Mouse (Mus musculus): ENCODE data around the gene Ccdc154. TPM values are rescaled to one million over a fixed set of nuclear protein-coding genes. Genes with fewer than 3 reads are reported as not detected.
"Not testable (repeated sequence)": the region's sequence is repeated elsewhere in the genome, so short reads cannot be mapped to it uniquely, and the experiment has no call there.

Ccdc154 gene
- total RNA-seq (2021): under 1 TPM in 1 of 2 experiments, not detected in 1; 0.16 TPM

DNA sequence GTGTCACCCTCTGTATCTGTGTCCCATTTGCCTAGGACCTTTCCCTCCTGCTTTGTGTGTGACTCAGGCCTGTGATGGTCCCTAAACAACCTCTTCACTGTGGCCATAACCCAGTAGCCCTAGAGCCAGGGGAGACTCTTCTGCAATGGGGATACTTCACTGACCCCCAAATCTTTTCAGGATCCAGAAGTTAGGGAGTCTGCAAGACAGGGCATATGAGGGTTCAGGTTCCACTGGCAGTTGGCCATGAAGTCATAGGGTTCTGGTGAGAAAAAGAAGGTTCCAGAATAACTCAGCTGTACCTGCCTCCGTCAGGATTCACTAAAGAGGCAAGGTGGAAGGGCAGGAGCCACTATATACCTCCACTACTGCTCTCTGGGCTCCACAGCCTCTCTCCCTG lies at the start of gene Ccdc154:
Ccdc154 (plus strand) TSS at position 301 of the 400 bp plus-strand sequence.
- intact Hi-C loops (cut with DNase I): no loop called here

DNA sequence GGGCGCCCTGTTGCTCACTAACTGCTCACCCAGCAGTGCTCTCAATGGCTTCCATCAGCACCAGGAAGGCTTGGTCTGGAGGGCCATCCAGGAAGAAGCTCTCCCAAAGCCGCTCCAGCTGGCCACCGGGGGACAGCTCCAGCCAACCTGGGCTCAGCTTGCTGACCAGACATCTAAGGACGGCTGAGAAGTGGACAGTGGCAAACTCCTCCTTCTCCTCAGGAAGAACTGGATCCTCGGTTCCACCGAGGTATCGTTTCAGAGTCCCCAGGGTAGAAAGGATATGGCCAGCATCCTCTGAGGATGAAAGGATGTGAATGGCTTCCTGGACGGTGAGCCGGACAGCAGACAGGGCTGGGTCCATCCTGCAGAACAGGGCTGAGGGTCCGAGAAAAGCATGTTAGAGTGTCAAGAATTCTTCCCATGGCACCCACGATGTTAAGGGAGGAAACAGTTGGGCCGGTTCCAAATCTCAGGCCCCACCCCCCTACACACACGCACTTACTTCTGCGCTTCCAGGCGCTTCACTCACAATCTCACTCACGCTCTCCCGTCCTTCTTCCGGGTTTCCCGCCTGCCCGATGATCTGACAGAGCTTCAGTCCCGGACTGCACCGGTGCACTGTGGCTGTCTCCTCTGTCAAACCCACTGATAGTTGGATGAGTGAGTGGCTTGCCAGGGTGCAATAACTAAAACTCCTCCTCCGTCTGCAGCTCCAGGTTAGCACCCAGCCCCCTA lies 47.2 kb upstream of the Ccdc154 start:
- DNase-seq: peak; percentile 14
- intact Hi-C loops (cut with DNase I): no loop called here

More for the DNA sequence above, at the start of gene Ccdc154:
- DNase-seq: no peak

DNA sequence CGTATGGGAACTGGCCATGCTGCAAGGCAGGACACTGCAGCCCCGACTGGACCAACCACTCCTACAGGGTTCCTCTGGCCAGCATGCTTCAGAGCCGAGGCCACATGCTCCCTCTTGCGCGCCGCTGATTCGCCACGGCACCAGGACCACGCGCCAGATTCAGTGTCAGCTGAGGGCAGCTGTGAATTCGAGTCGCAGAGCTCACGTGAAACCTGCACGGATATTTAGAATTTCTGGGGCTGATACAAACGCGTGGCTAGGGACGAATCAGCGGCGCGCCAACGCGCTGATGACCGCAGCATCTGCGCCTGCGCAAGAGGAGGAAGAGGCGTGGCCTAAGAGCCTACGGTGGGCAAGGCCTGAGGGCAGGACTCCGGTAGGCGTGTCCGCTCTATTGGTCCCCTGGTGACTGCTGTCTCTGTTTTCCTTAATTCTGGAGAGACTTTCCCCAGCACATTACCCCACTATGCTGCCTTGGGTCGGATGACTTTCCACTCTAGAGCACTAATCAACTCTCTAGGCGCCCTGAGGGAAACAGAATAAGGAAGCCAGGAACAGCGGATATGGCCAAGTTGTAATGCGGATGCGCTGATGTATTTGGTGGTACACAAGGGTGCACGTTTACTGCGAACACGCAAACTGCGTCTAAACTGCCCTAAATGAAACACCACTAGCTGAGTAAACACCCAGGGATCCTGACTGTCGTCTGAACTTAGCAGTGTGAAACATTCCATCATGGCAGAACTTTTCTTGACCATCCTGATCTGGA lies 46.4 kb upstream of the Ccdc154 start, which contains the start of gene Telo2:
Telo2 (minus strand) TSS at position 304 of the 769 bp plus-strand sequence.
- peak; percentile 94 for DNase-seq
- intact Hi-C loops (cut with DNase I): no loop called here

DNA sequence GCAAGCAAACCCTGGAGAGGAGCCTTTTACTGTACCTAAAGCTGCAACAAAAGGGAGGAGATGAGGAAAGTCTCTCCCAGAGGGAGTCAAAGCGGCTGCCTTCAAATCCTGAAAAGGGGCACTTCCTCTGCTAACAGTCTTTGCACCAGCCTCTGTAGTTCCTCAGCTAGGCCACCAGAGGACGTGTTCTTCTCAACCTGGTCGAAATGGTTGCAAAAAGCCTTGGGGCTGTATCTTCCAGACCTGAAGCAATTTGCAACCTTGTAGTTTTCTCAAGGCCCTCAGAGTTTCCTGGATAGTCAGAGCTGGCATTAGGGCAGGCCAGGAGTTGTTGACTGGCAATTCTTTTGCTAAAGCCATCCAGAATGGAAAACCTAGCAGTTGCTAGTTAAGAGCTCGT lies 45.0 kb upstream of the Ccdc154 start:
- DNase-seq: no peak
- intact Hi-C loops (cut with DNase I): no loop called here

DNA sequence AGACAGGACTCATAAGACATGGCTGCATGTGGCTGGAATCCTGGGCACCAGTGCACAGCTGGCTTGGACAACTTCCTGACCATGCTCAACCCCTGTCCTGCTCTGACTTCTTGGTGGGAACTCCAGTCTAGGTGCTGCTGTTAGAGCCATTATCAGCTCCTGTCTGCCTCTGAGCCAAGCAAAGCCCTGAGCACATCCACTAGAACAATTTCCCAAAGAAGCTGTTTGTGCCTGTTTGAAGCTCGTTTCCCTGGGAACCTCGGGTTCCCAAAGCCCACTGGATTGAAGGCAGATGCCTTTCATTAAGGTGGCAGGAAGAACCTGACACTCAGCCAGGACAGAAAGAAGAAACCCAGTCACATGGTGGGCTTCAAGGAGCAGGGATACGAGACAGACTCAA lies 41.9 kb upstream of the Ccdc154 start, which contains the start of gene Ptx4:
Ptx4 (plus strand) TSS at position 355 of the 400 bp plus-strand sequence.
- intact Hi-C loops (cut with DNase I): no loop called here
- DNase-seq: no peak

DNA sequence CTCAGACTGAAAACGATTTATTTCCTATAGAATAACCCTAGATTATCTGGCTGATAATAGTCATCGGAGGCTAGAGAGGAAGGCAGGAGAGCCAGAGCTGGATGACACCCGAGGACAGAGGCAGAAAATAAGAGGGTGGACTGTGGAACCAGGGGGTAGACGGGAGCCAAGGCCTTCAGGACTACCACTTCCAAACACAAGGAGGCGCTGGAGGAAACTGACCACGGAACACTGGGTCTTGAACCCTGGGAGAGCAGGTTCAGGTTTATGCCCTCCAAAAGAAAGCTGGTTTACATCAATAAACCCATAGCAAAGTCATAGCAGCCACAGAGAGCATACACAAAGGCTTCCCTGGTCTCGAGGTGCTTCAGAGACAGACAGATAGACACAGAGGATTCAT lies 38.3 kb upstream of the Ccdc154 start:
- intact Hi-C loops (cut with DNase I): no loop called here
- no peak for DNase-seq

DNA sequence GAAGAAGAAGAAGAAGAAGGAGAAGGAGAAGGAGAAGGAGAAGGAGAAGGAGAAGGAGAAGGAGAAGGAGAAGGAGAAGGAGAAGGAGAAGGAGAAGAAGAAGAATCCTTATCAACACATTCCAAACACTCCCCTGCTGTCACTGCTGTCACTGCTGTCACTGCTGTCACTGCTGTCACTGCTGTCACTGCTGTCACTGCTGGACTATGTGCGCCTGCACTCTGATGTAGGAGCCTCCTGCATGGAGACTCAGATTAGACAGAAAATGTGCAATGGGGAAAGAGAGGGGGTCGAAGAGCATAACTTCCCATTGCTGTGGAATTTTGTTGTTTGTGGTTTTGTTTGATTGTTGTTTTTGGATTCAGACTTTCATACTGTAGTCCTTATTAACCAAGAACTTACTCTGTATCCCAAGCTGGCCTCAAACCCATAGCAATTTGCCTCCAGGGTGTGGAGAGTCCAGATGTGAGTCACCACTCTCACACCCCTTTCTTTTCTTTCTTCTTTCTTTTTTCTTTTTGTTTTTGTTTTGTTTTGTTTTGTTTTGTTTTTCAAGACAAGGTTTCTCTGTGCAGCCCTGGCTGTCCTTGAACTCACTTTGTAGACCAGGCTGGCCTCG lies 36.7 kb upstream of the Ccdc154 start:
- intact Hi-C loops (cut with DNase I); DNase-seq: not testable (repeated sequence)

DNA sequence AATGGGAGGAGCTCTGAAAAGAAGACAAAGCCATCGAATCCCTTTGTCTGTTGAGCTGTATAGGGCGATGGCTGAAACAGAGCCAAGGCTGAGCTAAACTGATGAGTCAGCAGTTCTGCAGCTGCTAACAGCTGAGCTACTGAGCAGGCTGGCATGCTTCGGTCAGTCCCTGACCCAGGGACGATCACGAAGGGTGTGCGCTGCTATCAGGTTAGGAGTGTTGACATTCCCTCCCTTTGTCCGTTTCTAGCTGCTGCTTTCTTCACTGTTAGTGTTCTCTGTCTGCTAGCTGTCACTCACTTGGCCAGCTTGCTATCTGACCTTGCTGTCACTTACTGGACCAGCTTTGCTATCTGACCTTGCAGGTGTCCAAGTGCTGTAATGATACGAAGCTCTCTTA lies 35.2 kb upstream of the Ccdc154 start:
- no peak for DNase-seq
- intact Hi-C loops (cut with DNase I): no loop called here

DNA sequence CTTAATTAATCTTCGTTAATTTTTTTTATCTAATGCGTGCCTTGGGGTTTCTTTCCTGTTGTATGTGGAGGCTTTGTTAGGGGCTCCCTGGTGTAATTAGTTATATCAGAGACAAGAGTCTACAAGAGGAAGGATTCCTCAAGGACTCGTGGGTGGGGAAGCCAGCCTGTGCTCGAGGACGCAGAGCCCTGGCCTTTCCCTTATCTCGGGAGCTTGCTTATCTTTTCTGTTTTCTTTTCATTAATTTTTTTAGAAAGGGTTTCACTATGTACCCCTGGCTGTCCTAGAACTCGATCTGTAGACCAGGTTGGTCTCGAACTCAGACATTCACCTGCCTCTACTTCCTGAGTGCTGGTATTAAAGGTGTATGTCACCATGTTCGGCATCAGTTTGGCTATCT lies 34.6 kb upstream of the Ccdc154 start:
- intact Hi-C loops (cut with DNase I): no loop called here
- DNase-seq: no peak

DNA sequence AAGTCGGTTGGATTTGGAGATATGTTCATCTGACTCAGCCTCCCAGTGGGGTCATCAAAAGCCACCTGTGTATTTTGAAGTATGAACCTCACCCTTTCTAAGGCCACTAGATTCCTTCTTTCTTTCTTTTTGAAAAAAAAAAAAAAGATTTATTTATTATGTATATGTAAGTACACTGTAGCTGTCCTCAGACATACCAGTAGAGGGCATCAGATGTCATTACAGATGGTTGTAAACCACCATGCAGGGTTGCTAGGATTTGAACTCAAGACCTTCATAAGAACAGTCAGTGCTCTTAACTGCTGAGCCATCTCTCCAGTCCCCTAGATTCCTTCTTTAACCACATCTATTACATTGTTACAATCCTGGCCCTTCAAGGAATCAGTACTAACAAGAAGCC lies 32.2 kb upstream of the Ccdc154 start:
- no peak for DNase-seq
- intact Hi-C loops (cut with DNase I): no loop called here

DNA sequence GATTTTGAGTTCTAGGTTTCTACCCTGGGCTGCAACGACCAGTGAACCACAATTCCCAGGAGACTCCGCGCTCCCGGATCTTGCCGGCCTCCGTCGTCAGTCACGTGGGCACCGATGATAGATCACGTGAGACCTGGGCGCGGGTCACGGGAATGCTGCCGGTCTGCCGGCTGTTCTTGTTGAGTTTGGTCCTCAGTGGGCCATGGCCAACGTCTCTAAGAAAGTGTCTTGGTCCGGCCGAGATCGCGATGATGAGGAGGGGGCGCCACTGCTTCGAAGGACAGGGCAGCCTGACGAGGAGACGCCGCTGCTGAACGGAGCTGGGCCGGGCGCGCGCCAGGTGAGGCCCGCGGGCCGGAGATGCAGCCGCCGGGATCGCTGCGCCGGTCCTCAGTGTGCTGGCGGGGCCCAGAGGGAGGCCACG lies 29.0 kb upstream of the Ccdc154 start, which contains the start of gene Clcn7:
Clcn7 (plus strand) TSS at position 117 of the 424 bp plus-strand sequence.
- intact Hi-C loops (cut with DNase I): no loop called here
- peak; percentile 96 for DNase-seq

DNA sequence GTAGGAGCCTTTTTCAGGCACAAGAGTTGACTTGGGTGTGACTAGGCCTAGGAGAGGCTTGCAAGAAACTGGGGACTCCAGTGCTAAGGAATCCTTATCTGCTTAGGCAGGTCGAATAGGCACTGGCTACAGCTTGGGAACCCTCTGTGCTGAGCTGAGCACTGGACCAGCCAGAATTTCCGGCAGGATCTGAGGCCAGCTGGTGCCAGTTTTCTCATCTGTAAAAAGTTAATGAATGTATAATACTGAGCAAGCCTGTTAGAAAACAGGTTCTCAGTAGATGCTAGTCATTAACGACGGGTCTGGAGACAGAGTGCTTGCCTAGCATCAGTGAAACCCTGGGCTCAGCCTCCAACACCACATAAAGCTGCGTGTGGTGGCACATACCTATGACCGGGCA lies 26.6 kb upstream of the Ccdc154 start:
- intact Hi-C loops (cut with DNase I): no loop called here
- no peak for DNase-seq

DNA sequence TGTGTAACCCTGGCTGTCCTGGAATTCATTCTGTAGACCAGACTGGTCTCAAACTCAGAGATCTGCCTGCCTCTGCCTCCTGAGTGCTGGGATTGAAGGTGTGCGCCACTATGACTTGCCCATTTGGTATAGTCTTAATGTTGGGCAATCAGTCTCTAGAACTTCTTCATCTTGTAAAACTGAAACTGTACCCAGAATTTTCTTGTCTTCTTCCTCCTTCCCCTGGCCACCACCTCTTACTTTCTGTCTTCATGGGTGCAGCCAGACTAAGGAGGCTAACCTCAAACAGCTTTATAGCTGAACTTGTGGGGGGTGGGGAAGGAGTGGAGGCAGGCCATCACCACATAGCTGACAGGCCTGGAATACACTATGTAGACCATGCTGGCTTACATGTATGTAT lies 23.5 kb upstream of the Ccdc154 start:
- no peak for DNase-seq
- intact Hi-C loops (cut with DNase I): no loop called here

DNA sequence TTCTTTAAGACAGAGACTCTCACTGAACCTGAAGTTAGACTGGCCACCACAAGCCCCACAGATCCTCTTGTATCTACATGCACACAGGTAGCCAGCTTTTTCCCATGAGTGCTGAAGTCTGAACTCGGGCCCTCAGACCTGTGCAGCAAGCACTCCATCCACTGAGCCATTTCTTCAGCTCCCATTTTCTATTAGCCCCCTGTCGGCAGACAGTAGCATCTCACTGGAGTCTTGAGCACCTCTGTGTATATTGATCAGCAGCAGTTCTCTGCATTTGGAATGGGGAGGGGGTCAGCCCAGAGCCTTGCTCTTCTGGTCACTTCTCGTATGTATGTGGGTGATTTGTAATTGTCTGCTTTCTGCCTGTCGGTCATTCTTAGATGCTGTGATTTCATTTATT lies 22.3 kb upstream of the Ccdc154 start:
- DNase-seq: no peak
- intact Hi-C loops (cut with DNase I): no loop called here

DNA sequence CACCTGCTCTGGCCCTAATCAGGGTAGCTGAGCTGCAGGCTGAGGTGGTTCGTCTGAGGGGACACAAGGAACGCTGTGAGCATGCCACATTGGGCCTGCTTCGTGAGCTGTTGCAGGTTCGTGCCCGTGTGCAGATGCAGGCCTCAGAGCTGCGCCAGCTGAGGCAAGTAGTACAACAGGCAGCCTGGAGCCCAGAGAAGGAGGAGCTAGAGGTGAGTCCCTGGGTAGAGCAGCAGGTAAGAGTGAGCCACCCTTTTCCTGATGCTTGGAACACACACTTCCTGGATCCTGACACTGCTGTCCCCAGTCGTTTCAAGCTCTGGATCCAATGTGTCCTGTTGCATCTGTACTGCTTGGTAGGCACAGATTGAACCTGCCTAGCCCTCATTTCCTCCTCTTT lies 1.1 kb downstream of the Ccdc154 start:
- DNase-seq: no peak
- intact Hi-C loops (cut with DNase I): no loop called here

DNA sequence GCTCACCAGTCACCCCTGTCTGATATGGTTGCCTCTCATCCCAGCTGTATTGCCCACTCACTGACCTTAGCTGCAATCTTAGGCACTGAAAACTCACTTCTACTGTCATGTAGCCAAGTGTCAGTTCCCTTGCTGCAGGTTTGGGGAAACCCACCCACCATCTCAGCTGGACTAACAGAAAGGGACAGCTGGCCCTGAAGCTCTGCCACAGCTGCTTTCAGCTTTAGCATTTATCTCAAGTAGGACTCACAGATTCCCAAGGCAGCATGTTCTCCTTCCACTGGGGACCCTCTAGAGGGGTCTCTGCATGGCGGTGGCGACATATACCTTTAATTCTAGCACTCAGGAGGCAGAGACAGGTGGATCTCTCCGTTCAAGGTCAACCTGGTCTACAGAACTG lies 2.5 kb downstream of the Ccdc154 start:
- intact Hi-C loops (cut with DNase I): no loop called here

DNA sequence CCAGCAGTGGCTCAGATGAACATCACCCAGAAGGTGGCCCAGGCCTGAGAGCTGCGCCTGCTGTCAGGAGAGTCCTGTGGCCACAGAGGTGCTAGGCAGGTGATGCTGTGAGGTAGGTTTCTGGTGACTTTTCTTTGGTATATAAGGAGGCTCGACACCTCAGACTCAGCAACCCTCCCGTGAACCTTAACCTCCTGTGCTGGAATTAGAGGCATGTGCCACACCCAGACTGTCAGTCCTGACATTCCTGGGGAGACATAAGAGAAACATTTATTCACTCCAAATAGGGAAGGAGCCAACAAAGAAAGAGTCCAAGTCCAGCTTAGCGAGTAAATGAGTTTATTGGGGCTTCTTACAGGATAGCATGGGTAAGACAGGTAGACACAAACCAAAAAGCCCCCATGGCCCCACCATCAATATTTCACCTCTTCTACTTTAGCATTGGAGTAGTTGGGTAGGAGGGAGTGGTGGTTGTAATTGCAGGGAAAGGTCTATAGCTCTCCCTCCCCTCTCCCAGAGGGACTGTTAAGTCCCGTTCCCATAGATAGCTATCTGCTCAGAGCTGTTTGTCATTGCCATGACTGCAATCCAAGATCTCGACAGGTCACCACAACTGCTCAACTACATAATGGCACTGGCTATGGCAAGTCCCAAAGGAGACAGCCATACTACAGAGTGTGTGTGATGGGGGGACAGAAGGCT lies 3.9 kb downstream of the Ccdc154 start:
- no peak for DNase-seq
- intact Hi-C loops (cut with DNase I): no loop called here

More for the DNA sequence above, 2.5 kb downstream of the Ccdc154 start:
- no peak for DNase-seq

DNA sequence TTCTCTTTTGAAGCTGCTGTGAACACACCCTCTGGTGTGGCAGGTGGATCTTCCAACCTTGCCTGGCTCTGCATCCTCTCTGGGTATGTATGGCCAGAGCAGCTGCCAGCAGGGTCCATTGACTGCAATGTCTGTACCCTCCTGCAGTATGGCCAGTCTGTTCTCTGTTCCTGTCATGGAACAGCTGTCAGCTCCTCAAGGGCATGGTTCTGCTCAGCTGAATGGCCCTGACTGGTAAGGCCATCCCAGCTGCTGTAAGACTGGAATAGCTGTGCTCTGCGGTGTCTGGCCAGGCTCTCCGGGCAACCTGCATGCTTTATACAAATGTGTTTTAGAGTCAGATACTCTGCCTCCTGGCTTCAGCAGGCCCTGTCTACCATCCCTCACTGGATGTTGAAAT lies 7.4 kb downstream of the Ccdc154 start:
- intact Hi-C loops (cut with DNase I): no loop called here

DNA sequence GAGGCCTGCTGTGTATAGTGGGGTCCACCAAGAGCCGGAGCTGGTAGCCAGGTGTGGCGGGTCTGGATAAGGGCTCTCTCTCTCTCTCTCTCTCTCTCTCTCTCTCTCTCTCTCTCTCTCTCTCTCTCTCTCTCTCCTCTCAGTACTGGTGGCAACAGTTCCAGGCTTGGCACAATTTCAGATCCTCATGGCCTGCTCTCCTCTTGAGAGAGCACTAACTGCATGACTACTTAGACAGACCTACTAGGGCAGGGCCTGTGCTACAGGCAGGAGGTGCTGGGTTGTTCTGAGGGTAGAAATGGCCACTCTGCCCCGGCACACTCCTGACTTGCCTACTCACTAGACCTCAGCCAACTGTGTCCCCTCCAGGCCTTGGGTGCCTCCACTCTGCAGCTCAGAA lies 10.3 kb downstream of the Ccdc154 start:
- intact Hi-C loops (cut with DNase I): no loop called here
- DNase-seq: no peak

More for the DNA sequence above, 7.4 kb downstream of the Ccdc154 start:
- no peak for DNase-seq

DNA sequence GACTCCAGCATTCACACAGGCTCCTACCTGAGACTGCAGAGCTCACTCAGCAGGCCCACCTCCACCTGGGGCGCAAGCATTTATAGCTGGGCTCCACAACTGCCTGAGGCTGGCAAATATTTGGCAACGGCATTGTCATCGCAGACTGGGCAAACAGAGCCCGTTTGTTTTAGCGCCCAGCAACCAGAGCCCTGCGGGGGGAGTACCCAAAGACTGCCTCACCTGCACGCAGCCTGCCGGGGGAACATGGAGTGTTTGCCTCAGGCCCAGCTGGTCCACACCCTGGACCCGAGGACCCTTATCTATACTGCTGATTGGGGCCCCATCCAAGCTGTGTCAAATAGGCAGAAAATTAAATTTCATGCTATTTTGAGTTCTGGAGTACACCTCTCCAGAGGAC lies 13.2 kb downstream of the Ccdc154 start, which contains the start of gene Gm38655:
Gm38655 (minus strand) TSS at position 61 of the 400 bp plus-strand sequence.
- DNase-seq: no peak
- intact Hi-C loops (cut with DNase I): no loop called here

DNA sequence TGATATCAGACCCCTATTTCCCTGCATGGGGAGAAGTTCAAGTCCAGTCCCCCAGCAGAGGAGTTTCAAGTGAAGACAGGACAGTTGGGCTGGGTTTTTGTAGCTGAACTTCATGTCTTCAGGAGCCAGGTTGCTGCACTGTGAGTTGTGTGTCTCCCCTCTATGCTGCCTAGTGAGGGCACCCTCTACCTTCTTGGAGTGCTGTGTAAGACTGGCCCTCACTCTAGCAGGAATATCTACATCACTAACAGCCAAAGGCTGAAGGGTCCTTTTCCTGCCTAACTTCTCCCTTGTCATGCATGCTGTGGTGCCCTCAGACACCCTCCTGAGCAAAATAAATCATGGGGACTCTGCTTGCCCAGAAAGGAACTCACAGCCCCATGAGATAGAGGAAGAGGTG lies 21.0 kb downstream of the Ccdc154 start:
- intact Hi-C loops (cut with DNase I): no loop called here

More for the DNA sequence above, 21.0 kb downstream of the Ccdc154 start:
- no peak for DNase-seq

Measured in left cerebral cortex, postnatal 4 days (tissue).